Mouse (Mus musculus) olfactory bulb, adult 2 months (tissue): Measurements from ENCODE around the gene Cand2.

ENCODE experiments used
- CTCF ChIP-seq: fragments of 200-500 bp; IDR thresholded peaks from 2 replicates; pipeline ENCODE4 v1.5.1; 2012; ENCODE audit warnings: low read depth, mild to moderate bottlenecking, low read length, moderate library complexity; ENCODE audit not compliant: insufficient read depth
- POLR2A ChIP-seq: fragments of 200-500 bp; IDR thresholded peaks from 2 replicates; pipeline ENCODE4 v1.6.1; 2012; ENCODE audit warnings: mild to moderate bottlenecking, low read depth, low read length, moderate library complexity; ENCODE audit not compliant: insufficient read depth

GRCm38 (mm10) chr6:115759461-115759860 lies 14.9 kb upstream of the Cand2 start:
- TF ChIP-seq CTCF (no peak), POLR2A (no peak)
